Mouse (Mus musculus) activated CD4-positive, CD25-positive, alpha-beta regulatory T cell, adult 4 months (primary cell): ENCODE results near the gene Aprt. TPM values are rescaled to one million over a fixed set of nuclear protein-coding genes. Genes with fewer than 3 reads are reported as not detected.
"Not testable (repeated sequence)": the region's sequence is repeated elsewhere in the genome, so short reads cannot be mapped to it uniquely, and the experiment has no call there.

Experiments used
- ATAC-seq: one replicate; pipeline ENCODE4 v1.8.0; 2017
- polyA plus RNA-seq, 2 experiments: library from polyadenylated mRNA; unstranded; fragments of 100-300 nt; shearing (Covaris generic); gene quantifications; one replicate each; pipeline ENCODE4 v1.2.1; 2017

Gene Aprt
- polyA plus RNA-seq, 2 experiments from 2014 or later, result 168 to 203 TPM

DNA sequence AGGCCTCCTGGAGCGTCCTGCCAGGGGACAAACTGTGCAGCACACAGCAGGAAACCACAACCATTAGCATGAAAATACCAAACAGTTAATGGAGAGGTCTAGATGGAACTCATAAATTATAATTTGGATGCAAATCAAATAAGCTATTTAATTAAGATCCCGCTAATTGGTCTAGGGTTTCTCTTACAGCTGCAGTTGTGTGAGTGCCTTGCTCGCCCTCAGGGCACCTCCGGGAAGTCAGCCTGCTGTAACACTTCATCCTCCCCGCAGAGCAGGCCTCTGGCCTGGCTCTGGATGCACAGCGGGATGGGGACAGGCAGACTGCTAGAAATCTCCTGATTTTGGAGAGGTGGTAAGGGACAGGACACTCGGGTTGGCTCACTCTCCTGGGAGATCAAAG, 9.5 kb upstream of the Aprt start:
- no peak for ATAC-seq

DNA sequence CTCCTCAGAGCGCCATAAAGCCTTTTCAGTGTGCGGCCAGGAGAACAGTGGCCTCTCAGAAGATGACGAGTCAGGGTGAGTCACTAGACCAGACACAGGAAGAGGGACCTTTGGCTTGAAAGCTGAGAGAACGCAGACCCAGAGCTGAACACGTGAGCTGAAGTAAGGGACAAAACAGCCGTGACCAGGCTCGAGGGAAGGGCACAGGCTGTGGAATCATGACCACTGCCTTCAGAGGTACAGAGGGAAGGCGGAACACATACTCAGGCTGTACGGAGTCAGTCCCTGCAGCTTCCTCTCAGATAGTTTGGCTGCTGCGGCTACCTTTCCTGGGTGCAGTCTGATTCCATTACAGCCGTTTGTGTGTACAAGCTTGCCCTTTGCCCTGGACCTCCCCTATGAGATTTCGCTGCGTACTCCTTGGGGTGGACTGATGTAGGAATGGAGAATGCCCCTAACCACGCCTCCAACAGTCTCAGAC, 8.7 kb upstream of the Aprt start:
- no peak for ATAC-seq

- no peak for ATAC-seq
Observed at GRCm38 (mm10) chr8:122584981-122585380, 8.3 kb upstream of the Aprt start.

GRCm38 (mm10) chr8:122580926-122581325, 4.2 kb upstream of the Aprt start:
- ATAC-seq, result no peak

- no peak for ATAC-seq
Observed at GRCm38 (mm10) chr8:122579196-122579595, 2.5 kb upstream of the Aprt start.

DNA sequence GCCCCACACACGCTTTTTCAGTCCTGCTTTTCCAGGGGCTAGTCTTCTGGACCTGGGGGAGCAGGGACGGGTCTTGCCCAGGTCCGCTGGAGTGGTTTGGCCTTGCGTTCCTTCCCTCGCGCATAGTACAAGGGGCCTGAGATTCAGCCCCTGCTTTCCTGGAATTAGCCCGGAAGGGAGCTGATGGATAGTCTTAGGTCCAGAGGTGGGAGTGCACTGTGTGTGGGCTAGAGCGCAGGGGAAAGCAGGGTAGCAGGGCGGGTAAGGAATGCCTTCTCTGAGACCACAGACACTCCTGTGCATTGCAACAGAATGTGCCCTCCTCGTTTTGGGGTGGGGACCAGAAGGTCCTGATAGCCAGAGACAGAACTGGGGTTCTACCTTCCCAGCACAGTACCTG, 407 bp upstream of the Aprt start:
- no peak for ATAC-seq

DNA sequence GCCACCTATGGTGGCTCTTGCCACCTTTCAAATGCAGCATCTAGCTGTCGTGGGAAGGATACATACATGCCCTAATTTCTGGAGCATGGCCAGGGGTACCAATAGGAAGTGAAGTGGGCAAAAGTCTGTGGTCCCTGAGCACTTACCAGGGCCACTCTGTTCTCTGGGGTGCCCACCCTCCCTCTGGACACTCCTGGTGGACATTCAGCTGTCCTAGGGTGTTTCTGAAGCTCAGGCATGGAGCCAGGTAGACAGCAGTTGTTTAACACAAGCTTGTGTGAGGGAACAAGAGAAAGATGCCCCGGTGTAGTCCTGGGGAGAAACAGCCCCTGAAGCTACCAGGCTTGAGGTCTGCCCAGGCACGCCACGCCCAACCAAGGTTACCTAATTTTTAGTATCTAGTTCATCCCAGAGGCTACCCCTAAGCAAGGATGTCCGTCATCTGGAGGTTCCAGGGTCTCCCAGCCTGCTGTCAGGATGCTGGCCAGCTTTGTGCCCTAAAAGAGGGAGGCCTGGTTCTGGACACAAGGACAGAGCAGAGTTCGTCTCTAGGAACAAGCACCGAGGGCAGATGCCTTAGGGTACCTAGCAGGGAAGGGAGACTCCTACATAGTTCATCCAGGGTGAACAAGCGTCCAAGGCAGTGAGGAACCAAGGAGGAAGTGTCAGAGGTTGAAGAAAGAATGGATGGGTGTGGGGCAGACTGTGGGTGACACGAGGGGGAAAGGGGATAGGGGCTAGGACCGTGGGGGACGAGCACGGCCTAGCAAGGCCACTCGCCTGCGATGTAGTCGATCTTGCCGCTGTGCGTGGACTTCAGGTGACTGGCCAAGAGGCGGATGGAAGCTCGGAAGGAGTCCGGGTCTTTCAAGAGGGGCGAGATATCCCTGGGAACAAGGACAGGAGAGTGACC, 718 bp downstream of the Aprt start:
- ATAC-seq, result no peak

- no peak for ATAC-seq
Observed at GRCm38 (mm10) chr8:122575286-122575685, 1.4 kb downstream of the Aprt start.

- no peak for ATAC-seq
Observed at GRCm38 (mm10) chr8:122574667-122575251, 1.9 kb downstream of the Aprt start.

DNA sequence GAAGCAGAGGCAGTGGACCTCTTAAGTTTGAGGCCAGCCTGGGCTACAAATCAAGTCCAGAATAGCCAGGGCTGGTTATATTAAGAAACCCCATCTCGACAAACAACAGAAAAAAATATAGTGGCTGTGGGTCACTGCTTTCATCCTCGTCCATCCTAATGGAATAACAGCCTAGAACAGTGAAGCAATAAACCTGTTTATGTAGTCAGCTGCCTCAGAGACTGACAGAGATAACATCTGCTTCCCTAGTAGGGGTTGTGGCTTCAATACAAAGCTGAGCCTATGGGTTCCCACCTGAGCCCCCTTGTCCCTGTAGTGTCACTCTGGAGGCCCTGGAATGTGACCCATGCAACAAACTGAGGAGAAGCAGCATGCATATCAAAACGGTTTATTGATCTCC, 2.4 kb downstream of the Aprt start:
- ATAC-seq, result no peak

GRCm38 (mm10) chr8:122573577-122573976, 3.1 kb downstream of the Aprt start:
- no peak for ATAC-seq

DNA sequence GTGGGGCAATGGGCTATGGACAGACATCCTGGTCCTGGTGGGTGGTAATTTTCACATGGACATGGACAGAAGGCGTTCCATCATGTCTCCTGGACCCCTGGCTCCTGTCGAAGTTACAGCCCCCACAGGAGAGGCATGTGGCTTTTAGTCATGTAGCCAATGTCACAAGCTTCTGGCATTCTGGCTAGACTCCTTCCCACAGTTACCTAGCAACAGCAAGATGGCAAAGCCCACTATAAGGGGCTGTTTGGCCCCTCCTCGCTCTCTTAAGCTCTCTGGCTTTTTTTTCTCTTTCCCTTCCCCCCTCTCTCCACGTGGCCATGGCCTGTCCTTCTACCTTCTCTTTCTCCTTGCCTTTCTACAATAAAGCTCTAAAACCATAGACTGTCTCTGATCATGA, 3.5 kb downstream of the Aprt start:
- ATAC-seq, result not testable (repeated sequence)

DNA sequence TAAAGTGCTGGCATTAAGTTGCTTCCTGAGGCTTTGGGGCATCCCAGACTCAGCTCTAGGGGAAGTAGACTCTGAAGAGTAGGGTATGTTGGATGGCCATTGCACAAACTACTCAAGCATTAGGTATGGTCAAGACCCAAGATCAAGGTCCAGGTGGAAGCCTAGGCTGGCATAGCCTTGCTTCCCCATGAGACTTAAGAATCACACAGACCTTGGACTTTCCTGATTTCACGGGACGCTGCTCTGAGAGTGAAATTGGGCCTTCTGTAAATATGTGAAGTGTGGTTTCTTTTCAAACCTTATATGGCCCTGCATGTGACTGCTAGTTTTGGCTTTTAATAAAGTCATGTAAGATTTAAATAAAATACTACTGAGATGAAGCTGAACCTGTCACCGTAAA, 4.0 kb downstream of the Aprt start:
- ATAC-seq, result no peak

DNA sequence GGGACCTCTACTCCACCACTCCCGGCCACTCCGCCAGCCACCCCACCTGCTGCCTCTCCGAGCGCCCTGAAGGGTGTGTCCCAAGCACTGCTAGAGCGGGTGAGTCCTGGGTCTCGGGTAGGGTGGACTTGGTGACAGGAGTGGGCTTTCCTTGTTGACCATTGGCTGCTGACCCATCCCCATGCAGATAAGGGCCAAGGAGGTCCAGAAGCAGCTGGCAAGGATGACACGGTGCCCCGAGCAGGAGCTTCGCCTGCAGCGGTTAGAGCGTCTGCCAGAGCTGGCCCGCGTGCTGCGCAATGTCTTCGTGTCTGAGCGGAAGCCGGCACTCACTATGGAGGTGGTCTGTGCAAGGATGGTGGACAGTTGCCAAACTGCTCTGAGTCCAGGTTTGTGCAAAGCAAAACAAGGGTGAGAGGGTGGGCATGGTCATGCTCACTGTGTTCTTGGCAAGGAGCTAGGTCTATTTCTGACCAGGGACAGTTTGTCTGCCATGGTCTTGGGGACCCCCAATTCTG, 4.9 kb downstream of the Aprt start:
- no peak for ATAC-seq

- ATAC-seq, result no peak
Observed at GRCm38 (mm10) chr8:122571153-122571552, 5.6 kb downstream of the Aprt start.

DNA sequence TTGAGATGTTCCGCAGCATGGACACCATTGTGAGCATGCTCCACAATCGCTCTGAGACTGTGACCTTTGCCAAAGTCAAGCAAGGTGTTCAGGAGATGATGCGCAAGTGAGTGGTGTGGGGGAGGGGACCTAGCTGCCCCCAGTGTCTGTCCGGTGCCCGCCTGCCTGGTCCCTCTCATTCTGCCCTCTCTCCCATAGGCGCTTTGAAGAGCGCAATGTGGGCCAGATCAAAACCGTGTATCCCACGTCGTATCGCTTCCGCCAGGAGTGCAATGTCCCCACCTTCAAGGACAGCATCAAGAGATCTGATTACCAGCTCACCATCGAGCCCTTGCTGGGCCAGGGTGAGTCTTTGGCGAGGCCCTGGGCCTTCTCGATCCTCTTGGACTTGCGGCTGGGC, 6.7 kb downstream of the Aprt start:
- ATAC-seq, result no peak

DNA sequence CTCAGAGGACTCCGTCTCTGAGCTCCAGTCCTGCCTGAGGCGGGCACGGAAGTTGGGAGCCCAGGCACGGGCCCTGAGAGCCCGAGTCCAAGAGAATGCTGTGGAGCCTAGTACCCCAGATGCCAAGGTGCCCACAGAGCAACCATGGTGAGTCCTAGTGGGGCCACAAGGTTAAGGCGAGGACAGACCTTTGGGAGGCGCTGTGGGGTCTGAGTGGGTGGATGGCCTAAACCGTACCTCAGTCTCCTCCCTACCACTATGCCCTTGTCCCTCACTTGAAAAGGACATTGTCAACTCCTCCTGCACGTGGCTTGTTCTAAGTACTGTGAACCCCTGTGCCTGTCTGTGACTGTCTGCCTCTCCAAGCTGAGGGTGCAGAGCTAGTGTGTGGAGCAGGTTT, 7.4 kb downstream of the Aprt start:
- no peak for ATAC-seq

DNA sequence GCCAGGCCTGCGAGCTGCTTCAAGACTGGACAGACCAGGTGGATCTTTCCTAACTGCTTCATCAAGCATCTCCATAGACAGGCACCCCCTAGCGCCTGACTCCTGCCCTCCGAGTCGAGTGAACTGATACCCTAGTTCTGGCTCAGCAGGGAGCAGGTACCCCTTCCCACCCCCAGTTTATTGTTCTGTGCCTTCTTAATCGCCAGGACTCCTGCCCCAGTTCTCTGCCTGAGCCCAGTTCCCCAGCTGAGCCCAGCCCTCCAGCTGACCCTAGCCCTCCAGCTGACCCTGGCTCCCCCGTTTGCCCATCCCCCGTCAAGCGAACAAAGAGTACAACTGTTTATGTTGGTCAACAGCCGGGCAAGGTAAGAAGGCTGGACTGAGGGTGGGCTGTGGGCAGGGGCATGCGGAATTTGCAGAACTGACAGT, 7.8 kb downstream of the Aprt start:
- no peak for ATAC-seq

DNA sequence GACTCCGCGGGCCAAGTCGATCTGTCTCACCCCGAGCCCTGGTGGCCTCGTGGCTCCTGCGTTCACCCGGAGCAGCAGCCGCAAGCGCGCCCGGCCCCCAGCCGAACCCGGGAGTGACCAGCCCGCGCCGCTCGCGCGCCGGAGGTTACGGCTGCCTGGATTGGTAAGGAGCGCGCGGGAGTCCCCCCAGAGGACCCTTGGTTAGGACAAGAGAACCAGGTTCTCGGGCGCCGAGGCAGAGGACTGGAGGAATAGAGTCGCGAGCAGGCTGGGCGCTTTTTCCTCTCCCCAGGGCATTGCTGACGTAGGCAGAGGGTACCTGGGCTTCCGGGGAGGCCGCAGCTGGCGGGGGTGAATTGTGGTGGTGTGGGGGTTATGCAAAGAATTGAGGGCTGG, 8.6 kb downstream of the Aprt start:
- peak; percentile 48 for ATAC-seq

DNA sequence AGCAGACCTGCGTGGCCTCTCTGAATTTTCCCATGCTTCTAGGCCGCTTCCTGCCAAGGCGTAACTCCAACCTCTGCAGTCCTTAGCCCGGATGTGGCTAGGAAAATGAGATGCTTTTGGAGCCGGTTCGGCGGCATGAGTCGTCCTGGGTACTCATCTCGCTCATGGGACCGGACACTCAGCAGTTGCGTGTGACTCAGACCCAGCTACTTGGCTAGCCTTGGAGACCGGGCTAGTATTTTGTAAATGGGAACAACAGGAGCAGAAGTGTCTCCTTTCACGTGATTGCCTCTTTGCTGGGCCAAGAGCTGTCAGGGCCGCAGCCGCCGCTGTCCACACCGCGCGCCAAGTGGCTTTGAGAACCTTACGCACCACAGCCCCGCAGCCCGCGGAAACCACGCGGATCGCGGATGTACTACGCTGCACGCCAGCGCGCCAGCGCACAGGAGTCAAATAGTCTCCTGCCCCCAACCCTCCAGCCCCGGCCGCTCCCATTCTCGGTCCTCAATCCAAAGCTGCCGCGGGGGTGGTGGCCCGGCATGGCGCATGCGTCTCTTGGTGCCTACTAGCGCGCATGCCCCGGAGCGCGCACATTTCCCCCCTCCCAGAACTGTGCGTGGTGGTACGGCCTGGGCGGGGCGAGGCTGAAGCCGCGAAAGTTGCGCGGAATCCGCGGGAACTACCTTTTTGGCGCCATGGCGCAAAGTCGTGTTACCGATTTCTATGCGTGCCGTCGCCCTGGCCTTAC, 9.2 kb downstream of the Aprt start, which contains the start of gene Cdt1:
Cdt1 (plus strand) TSS at position 655 of the 748 bp plus-strand sequence.
- peak; percentile 76 for ATAC-seq

GRCm38 (mm10) chr8:122566766-122567165, 9.9 kb downstream of the Aprt start:
- ATAC-seq, result no peak

DNA sequence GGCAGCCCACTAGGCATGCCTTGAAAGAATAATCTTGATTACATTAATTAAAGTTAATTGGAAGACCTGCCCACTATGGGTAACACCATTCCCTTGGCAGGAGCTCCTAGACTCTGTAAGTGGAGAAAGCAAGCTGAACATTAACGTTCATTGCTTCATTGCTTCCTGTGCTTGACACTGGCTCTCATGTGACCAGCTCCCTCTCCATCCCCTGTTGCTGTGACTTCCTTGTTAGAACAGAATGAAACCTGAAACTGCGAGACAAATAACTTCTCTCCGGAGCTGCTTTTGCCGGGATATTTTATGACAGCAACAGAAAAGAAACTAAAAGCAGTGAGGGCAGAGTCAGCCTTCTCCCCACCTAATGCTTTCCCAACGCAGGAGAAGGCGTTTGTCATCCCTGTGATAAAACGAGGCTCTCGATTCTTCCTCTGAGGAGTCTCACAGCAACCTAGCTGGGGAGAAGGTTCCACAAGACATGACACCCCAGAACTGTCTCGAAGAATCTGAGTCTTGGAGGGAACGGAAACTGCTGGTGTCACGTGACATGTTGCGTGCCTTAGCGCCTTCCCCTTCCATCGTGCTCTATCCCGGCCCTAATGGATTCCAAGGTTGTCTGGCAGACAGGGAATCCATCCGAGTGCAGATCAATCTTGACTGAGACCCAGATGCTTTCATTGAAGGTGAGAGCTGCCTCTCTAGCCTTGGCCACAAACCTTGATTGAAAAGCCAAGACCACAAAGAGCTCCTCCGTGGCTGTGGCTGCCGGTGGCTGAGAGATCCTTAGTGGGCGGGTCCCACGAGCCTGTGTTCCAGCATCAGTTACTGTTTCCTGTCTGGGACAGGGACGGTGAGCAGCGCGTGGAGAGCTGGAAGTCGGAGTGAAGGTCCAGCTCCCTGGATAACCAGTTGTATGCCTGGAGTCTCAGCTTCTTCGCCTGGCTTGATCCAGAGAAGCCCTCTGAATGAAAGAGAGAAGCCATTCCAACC, 12.1 kb downstream of the Aprt start:
- no peak for ATAC-seq
